Mouse (Mus musculus) kidney, embryonic 14.5 days (tissue): ENCODE data around the gene Rnf11. TPM values are rescaled to one million over a fixed set of nuclear protein-coding genes. Genes with fewer than 3 reads are reported as not detected.

Experiments
- ATAC-seq: fragments of 200-750 bp; cut with Nextera tagmentation; 2 replicates; pipeline ENCODE4 v1.8.0; 2017; ENCODE audit warnings: moderate number of reproducible peaks, mild to moderate bottlenecking, moderate TSS enrichment, moderate library complexity; ENCODE audit not compliant: low FRiP score, low TSS enrichment
- H3K27ac ChIP-seq: fragments of 300-500 bp; sonication (generic); 2 replicates; pipeline ENCODE4 v1.5.1; 2014; ENCODE audit warnings: low read depth, mild to moderate bottlenecking, low read length, moderate library complexity, mixed read lengths
- H3K27me3 ChIP-seq: fragments of 300-500 bp; sonication (generic); 2 replicates; pipeline ENCODE4 v1.6.1; 2014; ENCODE audit warnings: mild to moderate bottlenecking, low read length; ENCODE audit not compliant: control insufficient read depth, insufficient read depth
- H3K36me3 ChIP-seq: fragments of 300-500 bp; sonication (generic); 2 replicates; pipeline ENCODE4 v1.6.1; 2014; ENCODE audit warnings: low read length, mixed read lengths; ENCODE audit not compliant: control insufficient read depth, insufficient read depth
- H3K4me1 ChIP-seq: fragments of 300-500 bp; sonication (generic); 2 replicates; pipeline ENCODE4 v1.6.1; 2014; ENCODE audit warnings: low read length, mixed read lengths; ENCODE audit not compliant: control insufficient read depth, insufficient read depth
- H3K4me2 ChIP-seq: fragments of 300-500 bp; sonication (generic); replicated peaks from 2 replicates; pipeline ENCODE4 v1.6.1; 2014; ENCODE audit warnings: low read depth, mild to moderate bottlenecking, low read length
- H3K4me3 ChIP-seq: fragments of 300-500 bp; sonication (generic); 2 replicates; pipeline ENCODE4 v1.5.1; 2014; ENCODE audit warnings: mild to moderate bottlenecking, low read length
- H3K9ac ChIP-seq: fragments of 300-500 bp; sonication (generic); 2 replicates; pipeline ENCODE4 v1.6.1; 2014; ENCODE audit warnings: low read depth, mild to moderate bottlenecking, low read length, moderate library complexity
- H3K9me3 ChIP-seq: fragments of 300-500 bp; sonication (generic); 2 replicates; pipeline ENCODE4 v1.6.1; 2016; ENCODE audit warnings: low read length; ENCODE audit not compliant: control insufficient read depth
- whole genome bisulfite sequencing: fragments of 180-500 bp; shearing (Covaris S2); extraction: QIAGEN DNeasy Blood & Tissue Kit; methylation state at CpG from one replicate; pipeline ENCODE4 v1.1.7; 2014; 5-methylcytosine and 5-hydroxymethylcytosine counted together
- polyA plus RNA-seq: library from polyadenylated mRNA; unstranded; fragments of >200 nt; fragmentation: Nextera tagmentation; extraction: Ambion mirVana; gene quantifications from 2 replicates; pipeline ENCODE4 v1.2.1, GENCODE M21; 2014

The Rnf11 gene
- polyA plus RNA-seq, 1 experiment from 2014 or later: 44.8 TPM

- H3K27ac ChIP-seq: peak overlapping the region; percentile 62
- whole genome bisulfite sequencing: 30% methylated on average over 3 of the region's 3 CpGs
These were observed 23.9 kb downstream of the Rnf11 start for GRCm38 (mm10) chr4:109460421-109461179.

GRCm38 (mm10) chr4:109456821-109457220 lies 27.7 kb downstream of the Rnf11 start:
- Histone ChIP-seq H3K27me3 (no peaks in the 10 kb centered on the region), H3K9me3 (no peaks in the 10 kb centered on the region), H3K4me3 (no peak overlapping the region), H3K4me2 (no peak overlapping the region), H3K27ac (no peak overlapping the region), H3K36me3 (peaks cover 20% of the 10 kb centered on the region), H3K4me1 (peaks cover 11% of the 10 kb centered on the region; the same call in 1 of the 2 replicates), H3K9ac (no peak overlapping the region)
- ATAC-seq: no peak
- 88% methylated on average over 6 of the region's 6 CpGs for WGBS

More at GRCm38 (mm10) chr4:109460421-109461179, 23.9 kb downstream of the Rnf11 start:
- Histone ChIP-seq H3K4me3 (no peak overlapping the region), H3K4me2 (no peak overlapping the region), H3K36me3 (peaks cover 3% of the 10 kb centered on the region; the same call in 1 of the 2 replicates), H3K9me3 (no peaks in the 10 kb centered on the region), H3K27me3 (no peaks in the 10 kb centered on the region), H3K4me1 (peaks cover 11% of the 10 kb centered on the region; the same call in 1 of the 2 replicates), H3K9ac (no peak overlapping the region)
- peak; percentile 94 for ATAC-seq

GRCm38 (mm10) chr4:109448531-109448930 lies 36.0 kb downstream of the Rnf11 start:
- no peak overlapping the region for H3K4me3 ChIP-seq
- no peaks in the 10 kb centered on the region for H3K27me3 ChIP-seq
- H3K9me3 ChIP-seq: no peaks in the 10 kb centered on the region
- ATAC-seq: no peak
- peaks cover 10% of the 10 kb centered on the region; the same call in 1 of the 2 replicates for H3K36me3 ChIP-seq
- no peak overlapping the region for H3K9ac ChIP-seq
- no peaks in the 10 kb centered on the region for H3K4me1 ChIP-seq
- H3K27ac ChIP-seq: no peak overlapping the region
- H3K4me2 ChIP-seq: no peak overlapping the region
- WGBS: 91% methylated on average over 2 of the region's 2 CpGs

- H3K27ac ChIP-seq: no peak overlapping the region
- H3K27me3 ChIP-seq: no peaks in the 10 kb centered on the region
- WGBS: 81% methylated on average over 1 of the region's 1 CpGs
- H3K36me3 ChIP-seq: peaks cover 2% of the 10 kb centered on the region; the same call in 1 of the 2 replicates
- H3K9ac ChIP-seq: no peak overlapping the region
- no peak for ATAC-seq
- no peaks in the 10 kb centered on the region for H3K9me3 ChIP-seq
- no peak overlapping the region for H3K4me3 ChIP-seq
- no peaks in the 10 kb centered on the region for H3K4me1 ChIP-seq
- no peak overlapping the region for H3K4me2 ChIP-seq
These were observed 38.6 kb downstream of the Rnf11 start for GRCm38 (mm10) chr4:109445956-109446355.

- ATAC-seq: no peak; the same call in 1 of the 2 replicates
- Histone ChIP-seq H3K9me3 (no peaks in the 10 kb centered on the region), H3K4me2 (no peak overlapping the region), H3K36me3 (peaks cover 2% of the 10 kb centered on the region; the same call in 1 of the 2 replicates), H3K4me3 (no peak overlapping the region), H3K9ac (no peak overlapping the region), H3K27ac (no peak overlapping the region), H3K27me3 (no peaks in the 10 kb centered on the region), H3K4me1 (no peaks in the 10 kb centered on the region)
- WGBS: 79% methylated on average over 2 of the region's 2 CpGs
These were observed 39.1 kb downstream of the Rnf11 start for GRCm38 (mm10) chr4:109445397-109445796.

GRCm38 (mm10) chr4:109444951-109445350 lies 39.6 kb downstream of the Rnf11 start:
- no peak for ATAC-seq
- Histone ChIP-seq H3K27me3 (no peaks in the 10 kb centered on the region), H3K9me3 (no peaks in the 10 kb centered on the region), H3K4me3 (no peak overlapping the region), H3K9ac (no peak overlapping the region), H3K4me2 (no peak overlapping the region), H3K4me1 (no peaks in the 10 kb centered on the region), H3K27ac (no peak overlapping the region), H3K36me3 (peaks cover 2% of the 10 kb centered on the region; the same call in 1 of the 2 replicates)
- WGBS: 86% methylated on average over 2 of the region's 2 CpGs

- H3K4me1 ChIP-seq: no peaks in the 10 kb centered on the region
- no peak overlapping the region for H3K27ac ChIP-seq
- H3K36me3 ChIP-seq: peaks cover 2% of the 10 kb centered on the region; the same call in 1 of the 2 replicates
- H3K4me2 ChIP-seq: no peak overlapping the region
- H3K9ac ChIP-seq: no peak overlapping the region
- no peaks in the 10 kb centered on the region for H3K9me3 ChIP-seq
- no peaks in the 10 kb centered on the region for H3K27me3 ChIP-seq
- WGBS: 82% methylated on average over 6 of the region's 6 CpGs
- no peak for ATAC-seq
- H3K4me3 ChIP-seq: no peak overlapping the region
These were observed 40.1 kb downstream of the Rnf11 start for GRCm38 (mm10) chr4:109444471-109444870.

GRCm38 (mm10) chr4:109442649-109443048 lies 41.9 kb downstream of the Rnf11 start:
- H3K9ac ChIP-seq: no peak overlapping the region
- no peak for ATAC-seq
- H3K4me1 ChIP-seq: no peaks in the 10 kb centered on the region
- H3K36me3 ChIP-seq: peaks cover 2% of the 10 kb centered on the region; the same call in 1 of the 2 replicates
- H3K27me3 ChIP-seq: no peaks in the 10 kb centered on the region
- H3K4me3 ChIP-seq: no peak overlapping the region
- H3K27ac ChIP-seq: no peak overlapping the region
- 90% methylated on average over 4 of the region's 4 CpGs for WGBS
- H3K4me2 ChIP-seq: no peak overlapping the region
- no peaks in the 10 kb centered on the region for H3K9me3 ChIP-seq

GRCm38 (mm10) chr4:109442126-109442525 lies 42.4 kb downstream of the Rnf11 start:
- Histone ChIP-seq H3K27me3 (no peaks in the 10 kb centered on the region), H3K27ac (no peak overlapping the region), H3K36me3 (peaks cover 2% of the 10 kb centered on the region; the same call in 1 of the 2 replicates), H3K4me2 (no peak overlapping the region), H3K9ac (no peak overlapping the region), H3K9me3 (no peaks in the 10 kb centered on the region), H3K4me1 (no peaks in the 10 kb centered on the region), H3K4me3 (no peak overlapping the region)
- 82% methylated on average over 7 of the region's 7 CpGs for WGBS
- ATAC-seq: no peak
